Mouse (Mus musculus) fibroblast of lung, adult 2 months (primary cell): ENCODE results near the gene Focad.
"Not testable (repeated sequence)": the region's sequence is repeated elsewhere in the genome, so short reads cannot be mapped to it uniquely, and the experiment has no call there.

ENCODE experiments used
- DNase-seq: peaks from one replicate; pipeline ENCODE4 v3.0.0-alpha.2; 2011; ENCODE audit warnings: low read depth

Focad gene

DNA sequence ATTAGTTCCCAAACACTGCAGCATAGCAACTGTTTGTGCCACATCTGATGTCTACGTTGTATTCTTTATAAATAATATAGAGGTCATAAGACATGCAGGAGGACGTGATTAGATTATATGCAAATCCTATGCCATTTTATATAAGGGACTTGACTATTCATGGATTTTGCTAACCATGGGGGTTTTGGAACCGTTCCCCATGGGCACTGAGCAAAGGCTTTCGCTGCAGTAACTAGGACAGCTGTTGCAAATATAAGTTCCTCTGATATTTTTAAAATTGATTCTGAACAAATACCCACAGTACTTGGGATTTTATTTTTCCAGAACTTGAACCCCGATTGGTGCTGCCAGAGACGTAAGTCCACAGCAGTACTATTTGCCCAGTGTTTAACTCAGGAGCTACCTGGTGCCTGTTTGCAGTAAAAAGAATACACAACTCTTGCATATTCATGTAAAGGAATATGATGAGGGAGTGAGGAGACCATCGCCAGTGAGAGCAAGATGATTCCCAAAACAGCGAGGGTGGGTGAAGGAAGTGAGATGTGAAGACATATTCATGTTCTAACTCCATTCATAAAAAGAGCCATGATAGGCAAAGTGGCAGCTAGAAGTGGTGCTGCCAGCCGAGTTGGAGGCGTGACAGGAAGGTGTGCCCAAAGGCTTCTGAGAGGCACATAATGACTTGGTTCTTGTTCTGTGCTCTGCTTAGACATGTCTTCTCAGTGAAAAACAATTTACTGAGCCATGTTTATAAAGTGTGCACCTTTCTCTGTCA is 214.1 kb downstream of the Focad start:
- no peak for DNase-seq

DNA sequence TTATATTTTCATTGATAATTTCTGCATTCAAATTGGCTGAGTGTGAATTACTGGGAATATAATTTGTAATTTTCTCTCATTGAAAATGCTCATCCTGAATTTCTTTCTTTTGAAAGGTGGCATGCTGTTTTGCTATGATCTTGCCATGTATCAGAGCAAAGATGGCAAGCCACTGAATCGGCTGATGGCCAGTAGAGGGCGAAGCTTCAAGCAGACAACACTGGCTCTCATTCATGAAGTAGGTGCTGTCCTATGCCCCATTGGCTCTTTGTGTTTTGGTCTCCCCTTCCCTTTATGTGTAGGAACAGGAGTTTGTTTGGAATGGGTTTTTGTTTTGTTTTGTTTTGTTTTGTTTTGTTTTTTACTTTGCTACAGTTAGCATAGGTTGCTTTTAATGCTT is 215.2 kb downstream of the Focad start:
- DNase-seq = peak; percentile 16

GRCm38 (mm10) chr4:88314898-88315297 is 220.5 kb downstream of the Focad start:
- no peak for DNase-seq

GRCm38 (mm10) chr4:88320067-88320466 is 225.6 kb downstream of the Focad start:
- DNase-seq = no peak

- DNase-seq = no peak
These were observed 231.0 kb downstream of the Focad start for GRCm38 (mm10) chr4:88325392-88325791.

DNA sequence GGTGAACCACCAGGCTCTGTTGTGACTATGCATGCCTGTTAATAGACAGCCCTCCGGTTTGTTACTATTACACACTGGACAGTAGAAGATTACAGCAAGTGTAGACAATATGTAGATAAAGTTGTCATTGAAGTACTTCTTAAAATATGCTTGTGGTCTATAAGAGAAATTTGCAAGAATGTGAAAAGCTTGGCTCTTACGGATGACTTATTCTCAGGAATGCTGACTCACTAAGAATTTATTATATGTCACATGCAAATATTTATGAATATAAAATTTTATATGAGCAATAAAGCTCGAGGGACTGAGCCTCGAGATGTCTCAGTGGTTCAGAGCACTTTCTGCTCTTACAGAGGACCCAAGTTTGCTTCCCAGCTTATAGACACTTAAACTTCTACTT is 240.1 kb downstream of the Focad start:
- DNase-seq = no peak

DNA sequence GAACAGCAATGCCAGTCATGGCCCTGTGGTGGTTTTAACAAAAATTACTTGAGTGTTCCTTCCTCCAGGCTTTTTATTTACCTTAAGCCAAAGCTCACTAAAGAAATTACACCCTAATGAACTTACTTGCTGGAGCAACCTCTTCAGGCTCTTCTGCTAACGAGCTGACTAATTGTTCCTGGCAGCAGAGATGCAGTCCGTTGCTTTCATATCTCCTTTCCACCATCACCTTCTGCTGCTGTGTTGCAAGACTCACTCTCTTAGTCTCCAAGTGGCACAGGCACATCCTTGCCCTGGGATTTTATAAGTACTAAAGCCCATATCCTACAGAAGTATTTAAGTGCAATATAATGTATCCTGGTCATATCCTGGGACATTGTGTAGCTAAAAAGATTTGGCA is 242.3 kb downstream of the Focad start:
- no peak for DNase-seq

- DNase-seq = no peak
These were observed 242.9 kb downstream of the Focad start for GRCm38 (mm10) chr4:88337365-88337764.

DNA sequence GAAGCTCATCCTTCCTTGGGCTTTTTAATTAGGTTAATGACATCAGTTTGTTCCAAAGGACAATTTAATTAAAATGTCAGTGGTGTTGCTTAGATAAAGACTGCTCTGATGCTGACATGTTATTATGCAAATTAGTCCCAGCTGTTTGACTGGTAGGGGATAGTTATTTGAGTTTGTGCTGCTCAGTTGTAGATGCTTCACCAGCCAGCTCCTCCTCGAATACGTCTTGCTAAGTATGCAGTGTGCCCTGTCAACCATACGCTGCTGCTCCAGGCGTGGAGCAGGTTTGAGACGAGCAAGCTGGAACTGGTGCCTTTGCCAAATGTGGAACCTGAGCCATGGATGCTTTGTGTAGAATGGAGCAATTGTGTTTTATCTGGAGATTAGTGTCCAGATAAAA is 243.7 kb downstream of the Focad start:
- no peak for DNase-seq

DNA sequence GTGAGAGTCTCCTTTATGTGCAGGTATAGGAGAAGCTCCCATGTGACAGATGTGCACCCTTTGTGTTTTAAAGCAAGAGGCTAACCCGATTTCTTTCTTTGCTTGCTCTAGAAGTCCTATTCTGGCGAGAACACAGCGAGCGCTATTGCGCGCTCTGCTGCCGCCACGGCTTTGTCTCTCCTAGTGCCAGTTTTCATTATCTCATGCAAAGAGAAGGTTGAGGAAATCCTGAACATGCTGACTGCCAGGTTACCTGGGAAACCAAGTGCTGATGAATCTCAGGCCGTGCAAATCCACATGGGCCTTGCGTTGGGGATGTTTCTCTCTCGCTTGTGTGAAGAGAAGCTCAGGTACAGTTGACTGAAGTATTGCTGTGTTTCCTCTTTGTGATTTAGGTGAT is 250.0 kb downstream of the Focad start:
- DNase-seq = no peak

DNA sequence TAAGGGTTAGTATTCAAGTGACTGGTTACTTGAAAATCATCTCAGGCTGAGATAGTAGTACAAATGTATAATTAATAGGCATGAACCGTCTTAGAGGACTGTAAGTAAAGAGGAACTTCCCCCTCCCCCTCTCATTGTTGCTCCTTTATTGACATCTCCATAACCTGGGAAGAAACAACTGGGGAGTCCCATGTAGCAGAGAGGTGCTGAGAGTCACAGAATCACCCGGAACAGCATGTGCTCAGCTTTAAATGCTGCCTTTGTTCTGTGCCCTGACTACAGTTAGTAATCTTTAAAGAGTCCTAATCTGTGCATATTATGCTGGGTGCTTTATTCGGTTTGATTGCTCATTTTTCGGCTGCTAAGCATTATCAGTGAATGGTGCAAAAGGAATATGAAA is 250.6 kb downstream of the Focad start:
- no peak for DNase-seq

DNA sequence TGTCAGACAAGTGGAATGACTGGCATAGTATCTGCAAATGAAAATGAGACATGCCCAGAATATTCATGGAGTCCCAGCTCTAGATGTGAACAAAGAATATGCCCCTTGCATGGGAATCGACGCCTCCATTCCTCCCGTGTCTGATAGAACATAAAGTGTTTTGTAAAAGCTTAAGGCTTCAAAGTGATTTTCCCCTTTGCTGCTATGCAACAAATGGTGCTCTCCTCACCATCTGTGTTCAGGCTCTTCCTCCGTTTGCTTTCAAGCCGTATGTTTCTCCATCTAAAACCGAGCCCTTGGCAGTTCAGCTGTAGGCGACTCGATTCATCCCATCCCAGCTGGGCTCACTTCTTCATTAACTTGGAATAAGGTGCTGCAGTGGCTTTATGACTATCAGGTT is 251.5 kb downstream of the Focad start:
- DNase-seq = no peak

DNA sequence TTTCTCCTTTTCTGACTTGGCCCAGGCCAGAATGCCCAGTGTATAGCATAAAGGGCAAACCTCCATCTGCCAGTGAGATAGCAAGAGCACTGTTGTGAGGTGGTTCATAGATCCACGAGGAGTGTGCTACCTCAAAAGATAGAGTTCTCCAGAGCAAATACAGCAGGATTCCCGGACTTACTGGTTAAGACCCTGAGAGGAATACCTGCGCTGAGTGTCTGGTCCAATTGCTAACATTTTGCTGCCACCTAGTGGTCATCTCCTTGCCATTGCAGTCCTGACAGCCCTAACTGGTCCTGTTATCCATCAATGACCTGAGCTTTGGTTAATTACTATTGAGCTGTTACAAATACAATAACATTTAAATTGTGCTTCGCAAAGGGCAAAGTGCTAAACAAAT is 256.5 kb downstream of the Focad start:
- DNase-seq = peak; percentile 43

DNA sequence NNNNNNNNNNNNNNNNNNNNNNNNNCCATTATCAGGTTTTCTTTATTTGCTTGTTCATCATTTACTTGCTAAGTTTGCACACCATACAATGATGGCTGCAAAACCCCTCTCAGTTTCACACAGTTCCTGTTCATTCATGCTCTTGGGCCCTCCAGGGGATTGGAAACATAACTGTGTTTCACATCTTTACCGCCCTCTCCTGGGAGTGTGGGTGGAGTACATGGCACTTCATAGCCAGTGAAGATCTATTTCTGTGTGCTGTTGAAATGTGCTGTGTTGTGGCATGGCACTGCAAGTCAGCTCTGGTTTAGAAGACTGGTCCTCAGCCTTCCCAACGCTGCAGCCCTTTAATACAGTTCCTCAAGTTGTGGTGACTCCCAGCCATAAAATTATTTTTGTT is 262.2 kb downstream of the Focad start:
- no peak for DNase-seq

GRCm38 (mm10) chr4:88357431-88357830 is 263.0 kb downstream of the Focad start:
- DNase-seq = no peak

DNA sequence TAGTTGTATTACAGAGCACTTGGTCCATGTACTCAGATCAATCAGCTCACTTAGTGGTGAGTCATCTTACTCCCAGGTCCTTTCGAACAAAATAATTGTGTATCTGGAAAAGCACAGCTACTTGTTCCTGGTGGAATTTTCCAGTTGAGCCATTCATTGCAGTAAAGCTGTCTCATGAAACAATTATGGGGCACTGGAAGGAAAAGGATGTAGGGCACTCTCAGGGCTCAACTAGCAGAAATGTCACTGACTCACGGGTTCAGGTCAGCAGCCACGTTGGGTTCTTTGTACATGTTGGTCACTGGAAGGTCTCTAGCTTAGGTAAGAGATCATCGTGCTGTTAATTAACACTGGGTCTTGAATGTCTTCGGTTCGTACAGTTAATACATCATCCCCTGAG is 275.5 kb downstream of the Focad start:
- no peak for DNase-seq

GRCm38 (mm10) chr4:88370819-88371218 is 276.4 kb downstream of the Focad start:
- DNase-seq = no peak

DNA sequence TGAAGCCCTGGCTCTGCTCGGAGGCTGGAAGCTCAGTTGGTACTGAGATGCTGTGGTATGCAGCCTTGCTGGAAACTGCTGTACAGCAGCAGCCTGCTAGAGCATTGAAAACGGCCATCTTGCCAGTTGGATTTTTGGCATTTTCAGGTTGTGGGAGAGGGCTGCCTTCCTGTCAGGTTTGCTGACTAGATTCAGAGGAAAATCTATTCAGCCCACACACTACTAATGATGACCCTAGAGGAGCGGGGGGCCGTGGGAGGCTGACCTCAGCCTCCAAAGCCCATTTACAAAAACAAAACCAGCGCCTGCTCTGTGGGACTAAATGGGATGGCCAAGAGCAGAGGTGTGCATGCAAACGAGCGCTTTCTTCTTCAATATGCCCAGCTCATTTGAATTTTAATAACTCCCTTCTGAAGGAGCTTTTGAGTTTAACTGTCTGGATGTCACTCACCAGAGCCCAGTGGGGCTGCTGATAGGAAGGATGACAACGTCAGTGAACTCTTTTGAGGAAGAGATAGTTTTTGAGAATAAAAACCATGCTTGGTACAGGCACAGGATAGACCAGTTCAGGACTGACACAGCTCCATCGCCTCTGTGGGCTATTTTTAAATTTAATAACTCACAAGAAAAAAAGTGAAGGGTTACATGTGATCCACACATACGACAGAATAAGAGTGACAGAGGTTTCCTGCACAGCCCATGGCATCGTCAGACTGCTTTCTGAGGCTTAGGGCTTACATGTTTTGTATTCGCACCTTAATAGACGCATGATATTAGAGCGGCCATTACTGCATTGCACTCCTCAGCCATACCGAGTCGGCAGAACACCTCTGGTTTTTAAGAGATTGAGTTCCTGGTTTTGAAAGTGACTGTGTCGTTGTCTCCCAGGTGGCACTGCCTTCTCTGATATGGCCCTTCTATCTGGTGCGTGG is 278.1 kb downstream of the Focad start:
- DNase-seq = no peak

DNA sequence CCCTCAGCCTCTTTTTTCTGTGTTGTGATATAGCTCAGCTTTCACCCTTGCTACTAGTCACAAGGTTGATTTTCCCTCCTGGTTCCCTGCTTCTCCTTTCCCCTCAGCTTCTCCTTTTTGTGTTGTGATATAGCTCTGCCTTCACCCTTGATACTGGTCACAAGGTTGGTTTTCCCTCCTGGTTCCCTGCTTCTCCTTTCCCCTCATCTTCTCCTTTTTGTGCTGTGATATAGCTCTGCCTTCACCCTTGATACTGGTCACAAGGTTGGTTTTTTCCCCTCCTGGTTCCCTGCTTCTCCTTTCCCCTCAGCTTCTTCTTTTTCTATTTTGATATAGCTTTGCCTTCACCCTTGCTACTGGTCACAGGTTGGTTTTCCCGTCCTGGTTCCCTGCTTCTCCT is 295.6 kb downstream of the Focad start:
- no peak for DNase-seq

- not testable (repeated sequence) for DNase-seq
These were observed 296.2 kb downstream of the Focad start for GRCm38 (mm10) chr4:88390596-88390995.

GRCm38 (mm10) chr4:88395717-88396116 is 301.3 kb downstream of the Focad start:
- DNase-seq = no peak

- no peak for DNase-seq
These were observed 302.6 kb downstream of the Focad start for GRCm38 (mm10) chr4:88396995-88397521.
